9 mouse cellular contexts compared by ENCODE assay signal in the genomic region with DNA sequence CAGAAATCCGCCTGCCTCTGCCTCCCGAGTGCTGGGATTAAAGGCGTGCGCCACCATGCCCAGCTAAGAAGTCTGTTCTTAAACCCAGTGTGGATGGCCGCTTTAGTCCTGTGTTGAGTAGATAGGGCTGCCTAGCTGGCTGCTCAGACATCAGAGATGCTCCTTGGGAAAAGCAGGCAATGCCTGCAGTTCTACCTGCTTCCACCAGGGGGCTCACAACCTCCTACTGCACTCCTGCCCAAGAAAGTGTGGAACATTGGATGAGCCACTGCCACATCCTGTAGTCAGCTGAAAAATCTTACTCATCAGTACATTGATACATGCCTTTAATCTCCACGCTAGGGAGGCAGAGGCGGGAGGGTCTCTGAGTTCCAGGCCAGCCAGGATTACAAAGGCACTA. TPM values are rescaled to one million over a fixed set of nuclear protein-coding genes. Genes with fewer than 3 reads are reported as not detected.
A peak's percentile ranks its signal among the peaks of the same experiment; 100 is the strongest.
DNase-seq lines count a peak whose midpoint lies in the region; ATAC-seq and TF ChIP-seq lines count a peak whose summit lies in the region.
"Had no signal": no experiment of that assay in that cellular context is flagged by ENCODE, and none has a peak within 500 bp of the region (broad histone marks: within the 10 kb centered on the region; RNA-seq: fewer than 3 reads in every experiment).

No protein-coding gene starts in this region.

- TF ChIP-seq CTCF in liver, postnatal 0 days (IDR thresholded peaks at IDR 0.05; ENCODE audit: low read depth), result peak; percentile 98

- H3K27ac ChIP-seq in forebrain, embryonic 15.5 days (replicated peaks), result peak overlapping the region; percentile 83
- peak overlapping the region; percentile 70 for H3K27ac ChIP-seq in liver, postnatal 0 days (ENCODE audit: low read depth)
- peak overlapping the region; percentile 13 for H3K27ac ChIP-seq in neural tube, embryonic 14.5 days (ENCODE audit: low read depth, low read length)

- H3K9me3 ChIP-seq in forebrain, embryonic 15.5 days, result no peaks in the 10 kb centered on the region
- H3K9me3 ChIP-seq in liver, postnatal 0 days (ENCODE audit: low read length), result no peaks in the 10 kb centered on the region
- no peaks in the 10 kb centered on the region for H3K9me3 ChIP-seq in neural tube, embryonic 14.5 days (ENCODE audit: control insufficient read depth, low read length)

- peak; percentile 29; the same call in 1 of the 2 replicates for ATAC-seq in cerebellum, adult (ENCODE audit: insufficient number of reproducible peaks, low FRiP score, low TSS enrichment)
- ATAC-seq in forebrain, embryonic 15.5 days (replicated peaks), result peak; percentile 57
- ATAC-seq in liver, postnatal 0 days, result peak; percentile 45
- 0 out of 2 replicates have a peak, but pooled peaks have one; percentile 15 for ATAC-seq in neural tube, embryonic 14.5 days (ENCODE audit: low read depth)

- H3K4me1 ChIP-seq in forebrain, embryonic 15.5 days, result peaks cover 28% of the 10 kb centered on the region
- H3K4me1 ChIP-seq in liver, postnatal 0 days (ENCODE audit: insufficient read depth), result peaks cover 41% of the 10 kb centered on the region
- peaks cover 3% of the 10 kb centered on the region; the same call in 1 of the 2 replicates for H3K4me1 ChIP-seq in neural tube, embryonic 14.5 days (ENCODE audit: control insufficient read depth, insufficient read depth, low read length)

- intact Hi-C loops in heart, postnatal 14 days (cut with DNase I), result loop anchor here (2.0 to 5.0 kb wide), 2 partner anchors 64 to 187 kb away; no protein-coding TSS in a partner anchor

- no peak overlapping the region for H3K9ac ChIP-seq in forebrain, embryonic 15.5 days (replicated peaks)
- H3K9ac ChIP-seq in liver, postnatal 0 days (replicated peaks), result 0 out of 2 replicates have a peak overlapping the region, but pooled peaks have one; percentile 24
- no peak overlapping the region for H3K9ac ChIP-seq in neural tube, embryonic 14.5 days (replicated peaks; ENCODE audit: low read depth, low read length)

- no peak for TF ChIP-seq EP300 in liver, postnatal 0 days (IDR thresholded peaks at IDR 0.05; ENCODE audit: low read depth)

- DNase-seq in ES-CJ7 (ENCODE audit: low read depth, low spot score), result peak; percentile 84
- DNase-seq in heart, postnatal 14 days, result peak; percentile 78 to 87
- DNase-seq in kidney, postnatal 4 days, result peak; percentile 82 to 87
- DNase-seq in liver, postnatal 0 days, result peak; percentile 77
- DNase-seq in thymus, postnatal 0 days (ENCODE audit: low spot score), result peak; percentile 70

- H3K27me3 ChIP-seq in forebrain, embryonic 15.5 days, result no peaks in the 10 kb centered on the region
- H3K27me3 ChIP-seq in liver, postnatal 0 days (ENCODE audit: insufficient read depth, low read length), result no peaks in the 10 kb centered on the region
- no peaks in the 10 kb centered on the region for H3K27me3 ChIP-seq in neural tube, embryonic 14.5 days (ENCODE audit: control insufficient read depth, insufficient read depth, low read length)

- H3K36me3 ChIP-seq in forebrain, embryonic 15.5 days, result peaks cover 50% of the 10 kb centered on the region
- peaks cover 16% of the 10 kb centered on the region for H3K36me3 ChIP-seq in liver, postnatal 0 days (replicated peaks; ENCODE audit: insufficient read depth, low read length)
- peaks cover 45% of the 10 kb centered on the region for H3K36me3 ChIP-seq in neural tube, embryonic 14.5 days (ENCODE audit: control insufficient read depth, insufficient read depth, low read length)

- no peak overlapping the region for H3K4me3 ChIP-seq in forebrain, embryonic 15.5 days
- H3K4me3 ChIP-seq in liver, postnatal 0 days (ENCODE audit: low read depth, low read length), result no peak overlapping the region
- H3K4me3 ChIP-seq in neural tube, embryonic 14.5 days (ENCODE audit: low read depth, low read length), result no peak overlapping the region

- H3K4me2 ChIP-seq in forebrain, embryonic 15.5 days (replicated peaks), result no peak overlapping the region
- H3K4me2 ChIP-seq in liver, postnatal 0 days (ENCODE audit: low read depth, low read length), result peak overlapping the region; percentile 29; the same call in 1 of the 2 replicates
- no peak overlapping the region for H3K4me2 ChIP-seq in neural tube, embryonic 14.5 days (ENCODE audit: low read depth, low read length)

- WGBS in forebrain, embryonic 15.5 days, result 49% methylated on average over 7 of the region's 7 CpGs
- WGBS in liver, postnatal 0 days (ENCODE audit: insufficient replicate concordance), result 42% methylated on average over 7 of the region's 7 CpGs
- 53% methylated on average over 7 of the region's 7 CpGs for WGBS in neural tube, embryonic 14.5 days

RNA-seq across cellular contexts. Expression of a gene that starts 2.5 kb away (rescaled TPM):
- 1.9 and 2.6 TPM in 2 replicates for polyA plus RNA-seq in forebrain, embryonic 15.5 days (2015; fragmentation: Nextera tagmentation; extraction: Ambion mirVana)
- total RNA-seq in heart, postnatal 14 days (2021), result 10 to 100 TPM; 61.7 to 91.3 TPM
- 147 and 150 TPM in 2 replicates for polyA plus RNA-seq in liver, postnatal 0 days (2015; fragmentation: Nextera tagmentation; extraction: Ambion mirVana)
- 1.2 and 1.3 TPM in 2 replicates for polyA plus RNA-seq in neural tube, embryonic 14.5 days (2014; fragmentation: Nextera tagmentation; extraction: Ambion mirVana)
- 0.30 and 1.8 TPM in 2 replicates for polyA plus RNA-seq in thymus, postnatal 0 days (2015; fragmentation: Nextera tagmentation; extraction: Ambion mirVana)

RNA-seq across cellular contexts. Expression of a gene that starts 9.6 kb away (rescaled TPM):
- not detected in 2 replicates for polyA plus RNA-seq in forebrain, embryonic 15.5 days (2015; fragmentation: Nextera tagmentation; extraction: Ambion mirVana)
- total RNA-seq in heart, postnatal 14 days (2021), result 1 to 10 TPM; 5.0 to 5.1 TPM
- polyA plus RNA-seq in liver, postnatal 0 days (2015; fragmentation: Nextera tagmentation; extraction: Ambion mirVana), result 1.3 and 2.9 TPM in 2 replicates
- polyA plus RNA-seq in neural tube, embryonic 14.5 days (2014; fragmentation: Nextera tagmentation; extraction: Ambion mirVana), result not detected in 2 replicates
- polyA plus RNA-seq in thymus, postnatal 0 days (2015; fragmentation: Nextera tagmentation; extraction: Ambion mirVana), result not detected in 2 replicates
- polyA plus RNA-seq: heart, embryonic 14.5 days had no signal

RNA-seq across cellular contexts. Expression of a gene that starts 10.6 kb away (rescaled TPM):
- 175 and 190 TPM in 2 replicates for polyA plus RNA-seq in forebrain, embryonic 15.5 days (2015; fragmentation: Nextera tagmentation; extraction: Ambion mirVana)
- total RNA-seq in heart, postnatal 14 days (2021), result 100 to 1,000 TPM; 207 to 250 TPM
- polyA plus RNA-seq in liver, postnatal 0 days (2015; fragmentation: Nextera tagmentation; extraction: Ambion mirVana), result 111 and 117 TPM in 2 replicates
- polyA plus RNA-seq in neural tube, embryonic 14.5 days (2014; fragmentation: Nextera tagmentation; extraction: Ambion mirVana), result 196 and 204 TPM in 2 replicates
- 241 and 259 TPM in 2 replicates for polyA plus RNA-seq in thymus, postnatal 0 days (2015; fragmentation: Nextera tagmentation; extraction: Ambion mirVana)

RNA-seq across cellular contexts. Expression of a gene that starts 12.9 kb away (rescaled TPM):
- 121 and 124 TPM in 2 replicates for polyA plus RNA-seq in forebrain, embryonic 15.5 days (2015; fragmentation: Nextera tagmentation; extraction: Ambion mirVana)
- total RNA-seq in heart, postnatal 14 days (2021), result 10 to 100 TPM; 25.9 to 28.4 TPM
- polyA plus RNA-seq in liver, postnatal 0 days (2015; fragmentation: Nextera tagmentation; extraction: Ambion mirVana), result 4.7 and 5.3 TPM in 2 replicates
- 110 TPM in 2 replicates for polyA plus RNA-seq in neural tube, embryonic 14.5 days (2014; fragmentation: Nextera tagmentation; extraction: Ambion mirVana)
- 36.3 and 41.1 TPM in 2 replicates for polyA plus RNA-seq in thymus, postnatal 0 days (2015; fragmentation: Nextera tagmentation; extraction: Ambion mirVana)

RNA-seq across cellular contexts. Expression of a gene that starts 44.7 kb away (rescaled TPM):
- 26.0 and 30.4 TPM in 2 replicates for polyA plus RNA-seq in forebrain, embryonic 15.5 days (2015; fragmentation: Nextera tagmentation; extraction: Ambion mirVana)
- under 1 TPM; 0.29 to 0.74 TPM for total RNA-seq in heart, postnatal 14 days (2021)
- polyA plus RNA-seq in liver, postnatal 0 days (2015; fragmentation: Nextera tagmentation; extraction: Ambion mirVana), result 0.38 and 0.54 TPM in 2 replicates
- polyA plus RNA-seq in neural tube, embryonic 14.5 days (2014; fragmentation: Nextera tagmentation; extraction: Ambion mirVana), result 66.0 and 69.8 TPM in 2 replicates
- 0.94 and 1.1 TPM in 2 replicates for polyA plus RNA-seq in thymus, postnatal 0 days (2015; fragmentation: Nextera tagmentation; extraction: Ambion mirVana)

Comparison
In these comparisons a context has a peak if more than half of its experiments do, and no peak if none do; other contexts are left out.
1. H3K27ac ChIP-seq: peak in every context shown above with its lines; median percentile 83 in forebrain, embryonic 15.5 days; 70 in liver, postnatal 0 days; 13 in neural tube, embryonic 14.5 days.
2. RNA of a gene that starts 2.5 kb away (polyA plus RNA-seq): 147 to 150 TPM in liver, postnatal 0 days; 1.9 to 2.6 TPM in forebrain, embryonic 15.5 days, 0.30 to 1.8 TPM in thymus, postnatal 0 days and 1.2 to 1.3 TPM in neural tube, embryonic 14.5 days; every median in the first group is over 10 times any median in the second.
3. Peak in every context shown above with its lines, with median percentiles within 50 percentile points of each other: DNase-seq and ATAC-seq.